In the genomic region with DNA sequence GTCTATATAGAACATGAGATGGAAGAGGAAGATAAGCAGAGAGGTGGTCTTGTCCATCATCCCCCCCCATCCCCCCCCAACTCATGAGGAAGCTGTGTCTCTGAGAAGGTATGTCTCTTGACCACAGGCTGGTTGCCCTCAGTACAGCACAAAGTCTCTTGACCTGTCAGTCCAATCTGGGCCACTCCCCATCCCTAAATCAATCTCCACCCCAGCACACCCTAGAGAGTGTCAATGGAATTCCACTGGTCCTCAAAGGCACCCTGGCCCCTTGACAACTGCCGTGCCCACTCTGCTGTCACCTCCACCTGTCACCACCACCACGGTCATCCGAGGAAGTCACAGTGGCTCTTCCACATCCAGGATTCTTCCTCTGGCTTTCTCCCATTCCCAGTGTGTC, we compare ENCODE assay signal across 24 mouse cellular contexts. TPM values are rescaled to one million over a fixed set of nuclear protein-coding genes. Genes with fewer than 3 reads are reported as not detected.
DNase-seq lines count a peak whose midpoint lies in the region; ATAC-seq and TF ChIP-seq lines count a peak whose summit lies in the region.
"Had no signal": no experiment of that assay in that cellular context is flagged by ENCODE, and none has a peak within 500 bp of the region (broad histone marks: within the 10 kb centered on the region; RNA-seq: fewer than 3 reads in every experiment).

No protein-coding gene starts in this region.

- H3K36me3 ChIP-seq in erythroblast, embryonic 14.5 days (ENCODE audit: control insufficient read depth), result peaks cover 99% of the 10 kb centered on the region
- H3K36me3 ChIP-seq in liver, adult 2 months (ENCODE audit: control insufficient read depth, insufficient read depth, low read length), result no peaks in the 10 kb centered on the region
- peaks cover 89% of the 10 kb centered on the region for H3K36me3 ChIP-seq in liver, embryonic 13.5 days
- H3K36me3 ChIP-seq in liver, postnatal 0 days (replicated peaks; ENCODE audit: insufficient read depth, low read length), result peaks cover 32% of the 10 kb centered on the region
- H3K36me3 ChIP-seq: embryonic facial prominence, embryonic 13.5 days; embryonic facial prominence, embryonic 15.5 days; forebrain, embryonic 10.5 days; forebrain, embryonic 12.5 days had no signal

- peak overlapping the region; percentile 19 for H3K4me3 ChIP-seq in erythroblast, embryonic 14.5 days (replicated peaks)
- no peak overlapping the region for H3K4me3 ChIP-seq in liver, adult 2 months (ENCODE audit: insufficient read depth, low read depth, low read length)
- peak overlapping the region; percentile 19; the same call in 1 of the 2 replicates for H3K4me3 ChIP-seq in liver, embryonic 13.5 days (replicated peaks)
- no peak overlapping the region for H3K4me3 ChIP-seq in liver, postnatal 0 days (ENCODE audit: low read depth, low read length)
- H3K4me3 ChIP-seq: embryonic facial prominence, embryonic 13.5 days; embryonic facial prominence, embryonic 15.5 days; forebrain, embryonic 10.5 days; forebrain, embryonic 12.5 days had no signal

- H3K27me3 ChIP-seq in erythroblast, embryonic 14.5 days (ENCODE audit: control insufficient read depth), result peaks cover 7% of the 10 kb centered on the region; the same call in 1 of the 2 replicates
- H3K27me3 ChIP-seq in liver, adult 2 months (ENCODE audit: control insufficient read depth, insufficient read depth, low read length), result no peaks in the 10 kb centered on the region
- H3K27me3 ChIP-seq in liver, embryonic 13.5 days, result peaks cover 4% of the 10 kb centered on the region
- no peaks in the 10 kb centered on the region for H3K27me3 ChIP-seq in liver, postnatal 0 days (ENCODE audit: insufficient read depth, low read length)
- H3K27me3 ChIP-seq: embryonic facial prominence, embryonic 13.5 days; embryonic facial prominence, embryonic 15.5 days; forebrain, embryonic 12.5 days had no signal

- no peak for ATAC-seq in erythroblast, adult 5-6 weeks (replicated peaks; ENCODE audit: low FRiP score, poor library complexity, severe bottlenecking)
- ATAC-seq in liver, embryonic 13.5 days (ENCODE audit: low read depth), result no peak
- ATAC-seq in liver, postnatal 0 days, result no peak
- ATAC-seq: forebrain, embryonic 14.5 days; forebrain, embryonic 16.5 days had no signal

- TF ChIP-seq EP300 in liver, postnatal 0 days (IDR thresholded peaks at IDR 0.05; ENCODE audit: low read depth), result no peak

- peaks cover 23% of the 10 kb centered on the region for H3K9me3 ChIP-seq in erythroblast, embryonic 14.5 days (ENCODE audit: control insufficient read depth, low read length)
- H3K9me3 ChIP-seq in liver, embryonic 13.5 days (replicated peaks), result 0 out of 2 replicates have a peak, but pooled peaks cover 7% of the 10 kb centered on the region
- H3K9me3 ChIP-seq in liver, postnatal 0 days (ENCODE audit: low read length), result no peaks in the 10 kb centered on the region; the same call in 1 of the 2 replicates
- H3K9me3 ChIP-seq: embryonic facial prominence, embryonic 13.5 days; embryonic facial prominence, embryonic 15.5 days; forebrain, embryonic 10.5 days; forebrain, embryonic 12.5 days had no signal

- peak overlapping the region; percentile 13 for H3K4me2 ChIP-seq in liver, embryonic 13.5 days
- no peak overlapping the region for H3K4me2 ChIP-seq in liver, postnatal 0 days (ENCODE audit: low read depth, low read length)
- H3K4me2 ChIP-seq: embryonic facial prominence, embryonic 13.5 days; embryonic facial prominence, embryonic 15.5 days; forebrain, embryonic 12.5 days had no signal

- no peak for TF ChIP-seq CTCF in liver, adult 2 months (IDR thresholded peaks at IDR 0.05; ENCODE audit: low read depth, low read length)
- no peak for TF ChIP-seq CTCF in liver, postnatal 0 days (IDR thresholded peaks at IDR 0.05; ENCODE audit: low read depth)

- H3K9ac ChIP-seq in liver, adult 2 months (ENCODE audit: low read depth, low read length), result no peak overlapping the region
- H3K9ac ChIP-seq in liver, embryonic 13.5 days, result no peak overlapping the region
- no peak overlapping the region for H3K9ac ChIP-seq in liver, postnatal 0 days (replicated peaks)
- H3K9ac ChIP-seq: embryonic facial prominence, embryonic 13.5 days; embryonic facial prominence, embryonic 15.5 days; forebrain, embryonic 12.5 days had no signal

- no peak for TF ChIP-seq POLR2A in liver, adult 2 months (IDR thresholded peaks at IDR 0.05; ENCODE audit: extremely low read depth, insufficient read depth, low read length)

- DNase-seq in liver, adult 2 months (ENCODE audit: extremely low read depth, low read depth, low spot score), result peak; percentile 57
- no peak for DNase-seq in liver
- no peak for DNase-seq in liver, embryonic 13.5 days
- no peak for DNase-seq in liver, postnatal 0 days
- DNase-seq: adrenal gland, adult 2 months; adrenal gland, postnatal 10 days; adrenal gland, postnatal 25 days; cerebellum, adult 11 months; cerebellum, adult 2 months; cerebellum, postnatal 36 days; embryo, embryonic 11 days had no signal

- peaks cover 61% of the 10 kb centered on the region for H3K4me1 ChIP-seq in erythroblast, embryonic 14.5 days (ENCODE audit: control insufficient read depth)
- H3K4me1 ChIP-seq in liver, adult 2 months (ENCODE audit: control insufficient read depth, insufficient read depth, low read length), result peaks cover 26% of the 10 kb centered on the region
- H3K4me1 ChIP-seq in liver, embryonic 13.5 days (replicated peaks), result peaks cover 53% of the 10 kb centered on the region
- peaks cover 13% of the 10 kb centered on the region for H3K4me1 ChIP-seq in liver, postnatal 0 days (ENCODE audit: insufficient read depth)
- H3K4me1 ChIP-seq: embryonic facial prominence, embryonic 13.5 days; embryonic facial prominence, embryonic 15.5 days had no signal

- peak overlapping the region; percentile 29; the same call in 1 of the 2 replicates for H3K27ac ChIP-seq in liver, adult 2 months (replicated peaks; ENCODE audit: insufficient read depth, low read depth, low read length)
- H3K27ac ChIP-seq in liver, embryonic 13.5 days, result no peak overlapping the region
- H3K27ac ChIP-seq in liver, postnatal 0 days (ENCODE audit: low read depth), result no peak overlapping the region
- H3K27ac ChIP-seq: embryonic facial prominence, embryonic 13.5 days; embryonic facial prominence, embryonic 15.5 days; forebrain, embryonic 10.5 days; forebrain, embryonic 12.5 days had no signal

- H3K79me2 ChIP-seq in liver, adult 2 months (ENCODE audit: control insufficient read depth, insufficient read depth, low read length), result no peaks in the 10 kb centered on the region

- WGBS in liver, adult 2 months, result 83% methylated on average over 3 of the region's 3 CpGs
- WGBS in liver, embryonic 13.5 days (ENCODE audit: insufficient replicate concordance), result 87% methylated on average over 3 of the region's 3 CpGs
- WGBS in liver, postnatal 0 days (ENCODE audit: insufficient replicate concordance), result 87% methylated on average over 3 of the region's 3 CpGs

RNA-seq across cellular contexts. Expression of gene Apol8, which starts 8.4 kb away (rescaled TPM):
- polyA plus RNA-seq in erythroblast, embryonic 14.5 days (2012), result 13.3 and 17.7 TPM in 2 replicates
- total RNA-seq in erythroblast, adult 5-6 weeks (2015; ENCODE audit: low replicate concordance), result 44.6 and 58.5 TPM in 2 replicates
- 77.3 and 107 TPM in 2 replicates for total RNA-seq in erythroblast, adult 5-6 weeks (2017; ENCODE audit: low replicate concordance)
- total RNA-seq in liver, adult 2 months (2014; rRNA removed), result 0.09 TPM in 1 of 2 replicates, not detected in the other
- not detected in 2 replicates for polyA plus RNA-seq in liver, adult 2 months (2012; rRNA removed)
- 29.8 and 34.9 TPM in 2 replicates for polyA plus RNA-seq in liver, embryonic 13.5 days (2015; fragmentation: Nextera tagmentation; extraction: Ambion mirVana)
- polyA plus RNA-seq in liver, postnatal 0 days (2015; fragmentation: Nextera tagmentation; extraction: Ambion mirVana), result 7.7 and 9.8 TPM in 2 replicates
- total RNA-seq: adrenal gland, adult 2 months; adrenal gland, postnatal 25 days had no signal
- polyA plus RNA-seq: adrenal gland, adult 2 months had no signal

RNA-seq across cellular contexts. Expression of gene Apol9b, which starts 19.6 kb away (rescaled TPM):
- polyA plus RNA-seq in erythroblast, embryonic 14.5 days (2012), result not detected in 2 replicates
- not detected in 2 replicates for total RNA-seq in erythroblast, adult 5-6 weeks (2015; ENCODE audit: low replicate concordance)
- not detected in 2 replicates for total RNA-seq in erythroblast, adult 5-6 weeks (2017; ENCODE audit: low replicate concordance)
- total RNA-seq in liver, adult 2 months (2014; rRNA removed), result 133 and 148 TPM in 2 replicates
- 125 and 174 TPM in 2 replicates for polyA plus RNA-seq in liver, adult 2 months (2012; rRNA removed)
- polyA plus RNA-seq in liver, embryonic 13.5 days (2015; fragmentation: Nextera tagmentation; extraction: Ambion mirVana), result not detected in 2 replicates
- polyA plus RNA-seq in liver, postnatal 0 days (2015; fragmentation: Nextera tagmentation; extraction: Ambion mirVana), result 0.51 and 0.78 TPM in 2 replicates
- total RNA-seq: ES-E14, MEL had no signal
- polyA plus RNA-seq: brain, embryonic 14.5 days; embryonic facial prominence, embryonic 11.5 days; embryonic facial prominence, embryonic 13.5 days; forebrain, embryonic 10.5 days; forebrain, embryonic 12.5 days; forebrain, embryonic 14.5 days; forebrain, embryonic 16.5 days had no signal

RNA-seq across cellular contexts. Expression of gene Apol7e, which starts 49.8 kb away (rescaled TPM):
- not detected in 2 replicates for polyA plus RNA-seq in erythroblast, embryonic 14.5 days (2012)
- 1.0 TPM in 1 of 2 replicates, not detected in the other for total RNA-seq in erythroblast, adult 5-6 weeks (2015; ENCODE audit: low replicate concordance)
- total RNA-seq in erythroblast, adult 5-6 weeks (2017; ENCODE audit: low replicate concordance), result 0.09 TPM in 1 of 2 replicates, not detected in the other
- 0.07 and 0.09 TPM in 2 replicates for total RNA-seq in liver, adult 2 months (2014; rRNA removed)
- 0.26 and 0.73 TPM in 2 replicates for polyA plus RNA-seq in liver, adult 2 months (2012; rRNA removed)
- polyA plus RNA-seq in liver, embryonic 13.5 days (2015; fragmentation: Nextera tagmentation; extraction: Ambion mirVana), result not detected in 2 replicates
- 0.12 TPM in 2 replicates for polyA plus RNA-seq in liver, postnatal 0 days (2015; fragmentation: Nextera tagmentation; extraction: Ambion mirVana)
- total RNA-seq: adrenal gland, postnatal 25 days; MEL had no signal
- polyA plus RNA-seq: C2C12; cerebellum, adult 2 months; embryonic facial prominence, embryonic 11.5 days; embryonic facial prominence, embryonic 13.5 days; embryonic facial prominence, embryonic 15.5 days; forebrain, embryonic 10.5 days; forebrain, embryonic 12.5 days; forebrain, embryonic 14.5 days; forebrain, embryonic 16.5 days had no signal

Comparison
In these comparisons a context has a peak if more than half of its experiments do, and no peak if none do; other contexts are left out.
1. H3K4me3 ChIP-seq: peak in erythroblast, embryonic 14.5 days (single experiment) and liver, embryonic 13.5 days (single experiment); none in liver, adult 2 months (single experiment) and liver, postnatal 0 days (single experiment).
2. RNA of gene Apol9b, which starts 19.6 kb away (polyA plus RNA-seq): 125 to 174 TPM in liver, adult 2 months; 0.51 to 0.78 TPM in liver, postnatal 0 days, not detected in liver, embryonic 13.5 days and not detected in erythroblast, embryonic 14.5 days; every median in the first group is over 10 times any median in the second.